Mouse (Mus musculus) frontal cortex, postnatal 10 days (tissue): ENCODE results near the gene Vmn1r171.
"Not testable (repeated sequence)": the region's sequence is repeated elsewhere in the genome, so short reads cannot be mapped to it uniquely, and the experiment has no call there.

Experiments
- DNase-seq, 2 experiments: peaks; one replicate each; pipeline ENCODE4 v3.0.0; 2022; ENCODE audit warnings: low spot score in 2 of 2, mixed read lengths in 1 of 2

The Vmn1r171 gene

DNA sequence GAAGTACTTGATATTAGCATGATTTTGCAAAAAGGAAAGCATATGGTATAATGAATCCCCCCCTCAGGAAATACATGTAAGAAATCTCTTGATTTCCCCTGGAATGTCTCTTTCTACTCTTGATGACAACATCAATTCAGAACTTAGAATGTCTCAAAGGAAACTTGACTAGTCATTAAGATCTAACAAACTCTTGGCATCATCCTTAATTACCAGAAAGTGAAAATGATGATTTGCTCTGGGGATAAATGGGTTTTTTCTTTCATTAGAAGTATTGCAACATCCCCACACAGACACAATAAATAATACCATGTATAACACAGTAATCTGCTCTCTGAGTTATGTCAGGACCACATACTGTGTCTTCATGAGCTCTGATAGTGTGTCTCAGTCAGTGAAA lies at the start of gene Vmn1r171:
Gene Vmn1r171 (plus strand): TSS at position 301 of the 400 bp plus-strand sequence.
- no peak for DNase-seq

DNA sequence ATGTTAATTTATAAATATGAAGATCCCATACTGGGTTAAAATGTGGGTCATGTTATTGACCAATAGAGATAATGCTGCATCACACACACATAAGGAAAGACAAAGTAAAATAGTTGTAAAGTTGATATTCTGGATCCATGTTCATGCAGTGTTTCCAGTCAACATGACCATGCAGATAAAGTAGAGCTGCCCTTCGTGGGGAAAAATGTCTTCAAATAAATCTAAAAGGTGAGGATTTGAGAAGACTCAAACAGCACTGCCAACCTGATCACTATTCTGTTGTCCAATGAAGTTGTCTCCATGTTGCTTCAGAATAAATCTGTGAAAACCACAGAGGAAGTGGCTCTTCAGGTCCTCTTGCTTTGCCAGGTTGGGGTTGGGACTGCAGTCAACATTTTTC lies 24.6 kb upstream of the Vmn1r171 start, which contains the start of gene Vmn1r170:
Gene Vmn1r170 (plus strand): TSS at position 301 of the 400 bp plus-strand sequence.
- not testable (repeated sequence) for DNase-seq

DNA sequence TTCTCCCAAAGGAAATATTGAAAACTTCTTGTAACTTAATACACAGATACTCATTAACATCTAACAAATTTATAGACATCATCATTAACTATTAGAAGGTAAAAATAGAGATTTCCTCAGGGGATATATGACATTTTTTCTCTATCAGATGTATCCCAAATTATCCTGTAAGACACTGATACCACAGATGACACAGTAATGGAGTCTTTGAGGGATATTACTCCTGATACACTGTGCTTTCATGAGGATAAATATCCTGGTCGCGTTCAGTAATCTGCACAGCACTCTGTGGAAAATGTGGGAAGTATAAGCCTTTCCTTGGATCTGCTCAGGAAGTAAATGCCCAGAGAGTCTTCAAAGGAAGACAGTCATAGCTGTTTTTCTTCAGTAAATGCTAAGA lies 27.5 kb downstream of the Vmn1r171 start, which contains the start of gene Vmn1r172:
Gene Vmn1r172 (plus strand): TSS at position 301 of the 400 bp plus-strand sequence.
- DNase-seq: no peak
